ENCODE assay signal across 9 mouse cellular contexts in genomic region chr2:55841521-55841920, GRCm38 (mm10).
A peak's percentile ranks its signal among the peaks of the same experiment; 100 is the strongest.
DNase-seq lines count a peak whose midpoint lies in the region; ATAC-seq and TF ChIP-seq lines count a peak whose summit lies in the region.
"Had no signal": no experiment of that assay in that cellular context is flagged by ENCODE, and none has a peak within 500 bp of the region (broad histone marks: within the 10 kb centered on the region; RNA-seq: fewer than 3 reads in every experiment).

No protein-coding gene starts in this region.

- H3K36me3 ChIP-seq in heart, embryonic 12.5 days = no peaks in the 10 kb centered on the region
- H3K36me3 ChIP-seq in neural tube, embryonic 11.5 days (ENCODE audit: control insufficient read depth, insufficient read depth, low read length) = no peaks in the 10 kb centered on the region
- no peaks in the 10 kb centered on the region for H3K36me3 ChIP-seq in liver, postnatal 0 days (replicated peaks; ENCODE audit: insufficient read depth, low read length)
- H3K36me3 ChIP-seq: heart, embryonic 15.5 days had no signal

- 60% methylated on average over 1 of the region's 1 CpGs for WGBS in heart, embryonic 12.5 days
- 60% methylated on average over 1 of the region's 1 CpGs for WGBS in neural tube, embryonic 11.5 days
- WGBS in liver, postnatal 0 days (ENCODE audit: insufficient replicate concordance) = 44% methylated on average over 1 of the region's 1 CpGs

- H3K4me2 ChIP-seq in heart, embryonic 12.5 days = no peak overlapping the region
- no peak overlapping the region for H3K4me2 ChIP-seq in neural tube, embryonic 11.5 days (ENCODE audit: low read depth)
- no peak overlapping the region for H3K4me2 ChIP-seq in liver, postnatal 0 days (ENCODE audit: low read depth, low read length)
- H3K4me2 ChIP-seq: heart, embryonic 15.5 days had no signal

- no peak for TF ChIP-seq CTCF in liver, postnatal 0 days (IDR thresholded peaks at IDR 0.05; ENCODE audit: low read depth)

- no peak overlapping the region for H3K27ac ChIP-seq in heart, embryonic 12.5 days (ENCODE audit: poor library complexity, severe bottlenecking)
- H3K27ac ChIP-seq in neural tube, embryonic 11.5 days (ENCODE audit: low read depth, low read length) = no peak overlapping the region
- no peak overlapping the region for H3K27ac ChIP-seq in liver, postnatal 0 days (ENCODE audit: low read depth)
- H3K27ac ChIP-seq: heart, embryonic 15.5 days had no signal

- H3K9ac ChIP-seq in heart, embryonic 12.5 days = no peak overlapping the region
- H3K9ac ChIP-seq in neural tube, embryonic 11.5 days (ENCODE audit: low read length) = no peak overlapping the region
- H3K9ac ChIP-seq in liver, postnatal 0 days (replicated peaks) = no peak overlapping the region
- H3K9ac ChIP-seq: heart, embryonic 15.5 days had no signal

- no peaks in the 10 kb centered on the region for H3K9me3 ChIP-seq in heart, embryonic 12.5 days (replicated peaks)
- no peaks in the 10 kb centered on the region for H3K9me3 ChIP-seq in neural tube, embryonic 11.5 days (ENCODE audit: control insufficient read depth, low read length)
- no peaks in the 10 kb centered on the region for H3K9me3 ChIP-seq in liver, postnatal 0 days (ENCODE audit: low read length)
- H3K9me3 ChIP-seq: heart, embryonic 15.5 days had no signal

- no peaks in the 10 kb centered on the region for H3K4me1 ChIP-seq in heart, embryonic 12.5 days (replicated peaks)
- H3K4me1 ChIP-seq in neural tube, embryonic 11.5 days (ENCODE audit: control insufficient read depth, insufficient read depth, low read length) = no peaks in the 10 kb centered on the region
- H3K4me1 ChIP-seq in liver, postnatal 0 days (ENCODE audit: insufficient read depth) = no peaks in the 10 kb centered on the region
- H3K4me1 ChIP-seq: heart, embryonic 15.5 days had no signal

- no peak for TF ChIP-seq EP300 in liver, postnatal 0 days (IDR thresholded peaks at IDR 0.05; ENCODE audit: low read depth)

- peak; percentile 3 for DNase-seq in heart, adult 8-10 months (ENCODE audit: low spot score)
- DNase-seq in 3T3-L1 (ENCODE audit: low read depth, low spot score) = peak; percentile 80
- peak; percentile 85 for DNase-seq in adipocyte (ENCODE audit: low spot score)
- DNase-seq in heart, postnatal 4 days = peak; percentile 48
- peak; percentile 50 for DNase-seq in neural tube, embryonic 11.5 days (ENCODE audit: low spot score)
- DNase-seq in urinary bladder, adult 2 months (ENCODE audit: low spot score) = no peak
- DNase-seq in liver, postnatal 0 days = no peak

- ATAC-seq in heart, embryonic 12.5 days (ENCODE audit: insufficient number of reproducible peaks, low FRiP score) = no peak
- no peak for ATAC-seq in neural tube, embryonic 11.5 days (ENCODE audit: insufficient read depth, low FRiP score, low TSS enrichment)
- ATAC-seq in liver, postnatal 0 days = no peak

- no peak overlapping the region for H3K4me3 ChIP-seq in heart, embryonic 12.5 days
- H3K4me3 ChIP-seq in neural tube, embryonic 11.5 days (ENCODE audit: low read depth, low read length) = no peak overlapping the region
- no peak overlapping the region for H3K4me3 ChIP-seq in liver, postnatal 0 days (ENCODE audit: low read depth, low read length)
- H3K4me3 ChIP-seq: heart, embryonic 15.5 days had no signal

- H3K27me3 ChIP-seq in heart, embryonic 12.5 days (replicated peaks) = no peaks in the 10 kb centered on the region
- H3K27me3 ChIP-seq in neural tube, embryonic 11.5 days (ENCODE audit: control insufficient read depth, insufficient read depth, low read length) = no peaks in the 10 kb centered on the region
- H3K27me3 ChIP-seq in liver, postnatal 0 days (ENCODE audit: insufficient read depth, low read length) = no peaks in the 10 kb centered on the region
- H3K27me3 ChIP-seq: heart, embryonic 15.5 days had no signal

Comparison
In these comparisons a context has a peak if more than half of its experiments do, and no peak if none do; other contexts are left out.
1. DNase-seq: peak in heart, adult 8-10 months (single experiment), 3T3-L1 (single experiment), adipocyte (single experiment), heart, postnatal 4 days (single experiment) and neural tube, embryonic 11.5 days (single experiment); none in urinary bladder, adult 2 months (single experiment) and liver, postnatal 0 days (single experiment).